Mouse (Mus musculus): Measurements from ENCODE around the gene Nudt6. TPM values are rescaled to one million over a fixed set of nuclear protein-coding genes. Genes with fewer than 3 reads are reported as not detected.

Nudt6 gene
- total RNA-seq, 2 experiments from 2014 or later = 21.5 to 26.8 TPM

GRCm38 (mm10) chr3:37396930-37397608 is 22.9 kb downstream of the Nudt6 start:
- intact Hi-C loops (cut with DNase I; ENCODE audit: low total_unique reads) = no loop called here
- DNase-seq = no peak

GRCm38 (mm10) chr3:37387310-37387709 is 32.7 kb downstream of the Nudt6 start:
- DNase-seq = no peak
- intact Hi-C loops (cut with DNase I; ENCODE audit: low total_unique reads) = no loop called here

- intact Hi-C loops (cut with DNase I; ENCODE audit: low total_unique reads) = no loop called here
These were observed 36.8 kb downstream of the Nudt6 start for GRCm38 (mm10) chr3:37383096-37383765.

GRCm38 (mm10) chr3:37381457-37381856 is 38.6 kb downstream of the Nudt6 start:
- intact Hi-C loops (cut with DNase I; ENCODE audit: low total_unique reads) = no loop called here

More at GRCm38 (mm10) chr3:37383096-37383765, 36.8 kb downstream of the Nudt6 start:
- DNase-seq = no peak

GRCm38 (mm10) chr3:37379930-37380881 is 39.8 kb downstream of the Nudt6 start:
- intact Hi-C loops (cut with DNase I; ENCODE audit: low total_unique reads) = no loop called here
- DNase-seq = peak; percentile 76

More at GRCm38 (mm10) chr3:37381457-37381856, 38.6 kb downstream of the Nudt6 start:
- no peak for DNase-seq

- DNase-seq = no peak
- intact Hi-C loops (cut with DNase I; ENCODE audit: low total_unique reads) = no loop called here
These were observed 40.8 kb downstream of the Nudt6 start for GRCm38 (mm10) chr3:37379201-37379600.

- peak; percentile 37 for DNase-seq
- intact Hi-C loops (cut with DNase I; ENCODE audit: low total_unique reads) = no loop called here
These were observed 41.6 kb downstream of the Nudt6 start for GRCm38 (mm10) chr3:37378412-37378811.

- DNase-seq = no peak
- intact Hi-C loops (cut with DNase I; ENCODE audit: low total_unique reads) = no loop called here
These were observed 42.1 kb downstream of the Nudt6 start for GRCm38 (mm10) chr3:37377926-37378325.

- intact Hi-C loops (cut with DNase I; ENCODE audit: low total_unique reads) = no loop called here
- no peak for DNase-seq
These were observed 46.3 kb downstream of the Nudt6 start for GRCm38 (mm10) chr3:37373712-37374111.

- DNase-seq = no peak
- intact Hi-C loops (cut with DNase I; ENCODE audit: low total_unique reads) = no loop called here
These were observed 49.6 kb downstream of the Nudt6 start for GRCm38 (mm10) chr3:37370407-37370806.

- intact Hi-C loops (cut with DNase I; ENCODE audit: low total_unique reads) = no loop called here
- DNase-seq = no peak
These were observed 53.5 kb downstream of the Nudt6 start for GRCm38 (mm10) chr3:37366381-37367053.

- DNase-seq = no peak
- intact Hi-C loops (cut with DNase I; ENCODE audit: low total_unique reads) = no loop called here
These were observed 54.0 kb downstream of the Nudt6 start for GRCm38 (mm10) chr3:37365976-37366375.

GRCm38 (mm10) chr3:37365144-37365543 is 54.9 kb downstream of the Nudt6 start:
- intact Hi-C loops (cut with DNase I; ENCODE audit: low total_unique reads) = no loop called here
- DNase-seq = no peak

GRCm38 (mm10) chr3:37360729-37361128 is 59.3 kb downstream of the Nudt6 start:
- DNase-seq = peak; percentile 27
- intact Hi-C loops (cut with DNase I; ENCODE audit: low total_unique reads) = no loop called here

Other genes starting within 250 kb of the Nudt6 start
- gene Il21, start 187.6 kb downstream of the Nudt6 start, total RNA-seq (2021) = not detected
- gene Bbs12, start 107.7 kb downstream of the Nudt6 start, total RNA-seq (2021) = under 1 TPM; 0.53 to 0.78 TPM
- gene Cetn4, start 107.5 kb downstream of the Nudt6 start, total RNA-seq (2021) = under 1 TPM; 0.29 to 0.57 TPM
- gene Fgf2, start 71.9 kb downstream of the Nudt6 start, total RNA-seq (2021) = 10 to 100 TPM in 1 of 2 experiments, 1 to 10 TPM in 1; 8.1 to 10.9 TPM
- 10 to 100 TPM; 10.9 to 12.9 TPM for gene Spata5, start 315 bp downstream of the Nudt6 start, total RNA-seq (2021)
- 10 to 100 TPM; 33.1 to 39.9 TPM for gene Spry1, start 219.7 kb upstream of the Nudt6 start, total RNA-seq (2021)